Comparison of ENCODE assay signal across 8 mouse cellular contexts in the genomic region with DNA sequence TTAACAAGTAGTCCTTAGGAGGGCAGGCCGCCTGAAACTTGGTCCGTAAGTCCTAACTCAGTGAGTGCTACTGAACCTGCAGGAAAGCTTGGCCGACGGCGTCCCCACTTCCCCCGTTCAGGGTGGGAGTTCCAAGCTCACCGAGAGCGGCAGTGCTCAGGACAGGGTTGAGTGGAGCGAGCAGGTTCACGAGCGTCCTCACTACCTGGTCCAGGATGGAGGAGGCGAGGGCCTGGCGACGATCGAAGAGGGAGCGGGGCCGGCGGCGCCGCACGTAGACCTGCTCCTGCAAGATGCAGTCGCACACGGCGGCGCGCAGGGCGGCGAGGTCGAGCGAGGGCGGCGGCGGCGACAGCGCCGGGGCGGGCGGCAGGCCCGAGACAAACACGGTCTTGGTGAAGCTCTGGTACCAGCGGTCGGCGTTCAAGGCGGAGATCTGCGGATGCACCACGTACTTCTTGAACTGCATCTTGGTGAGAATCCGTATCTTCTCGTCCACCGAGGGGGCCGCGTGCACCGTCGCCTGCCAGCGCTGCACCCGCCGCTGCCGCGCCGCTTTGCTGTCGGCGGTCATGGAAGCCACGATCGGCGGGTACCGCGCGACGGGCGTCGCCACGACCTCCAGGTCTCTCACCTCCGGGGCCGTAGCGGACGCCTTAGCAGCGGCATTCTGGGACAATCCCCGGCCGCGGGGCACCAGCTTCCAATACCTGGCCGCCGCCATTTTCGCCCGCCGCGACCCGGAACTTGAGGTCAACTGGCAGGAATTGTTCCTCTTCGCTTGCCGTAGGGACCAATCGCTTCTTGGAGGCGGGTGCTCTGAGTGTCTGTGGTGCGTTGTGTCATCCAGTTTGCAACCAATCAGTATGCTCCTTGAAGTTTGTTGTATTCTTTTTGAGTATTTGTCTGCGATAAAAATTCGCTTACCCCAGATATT. TPM values are rescaled to one million over a fixed set of nuclear protein-coding genes. Genes with fewer than 3 reads are reported as not detected.
DNase-seq lines count a peak whose midpoint lies in the region; ATAC-seq and TF ChIP-seq lines count a peak whose summit lies in the region.

A gene (plus strand): TSS at position 120 of the 937 bp plus-strand sequence.
A gene (minus strand): TSS at position 742 of the 937 bp plus-strand sequence.

- in situ Hi-C loops in Patski (cut with MboI; ENCODE audit: low pct_unique_long_range_greater_than_20kb) = no loop called here

- peak within 1 kb of the TSS; percentile 71 for H3K4me2 ChIP-seq in hindbrain, embryonic 13.5 days

- H3K27me3 ChIP-seq in Patski = peaks cover 5% of the 10 kb centered on the region
- H3K27me3 ChIP-seq in hindbrain, embryonic 13.5 days = 0 out of 2 replicates have a peak, but pooled peaks cover 3% of the 10 kb centered on the region

- peaks cover 25% of the 10 kb centered on the region for H3K36me3 ChIP-seq in hindbrain, embryonic 13.5 days

- no peak for TF ChIP-seq CTCF in Patski (IDR thresholded peaks at IDR 0.05)

- H3K9ac ChIP-seq in hindbrain, embryonic 13.5 days = peak within 1 kb of the TSS; percentile 88

- WGBS in hindbrain, embryonic 13.5 days = under 1% methylated on average over 93 of the region's 93 CpGs

- peak within 1 kb of the TSS; percentile 88 for H3K27ac ChIP-seq in hindbrain, embryonic 13.5 days

- peak; percentile 100 for ATAC-seq in Patski
- ATAC-seq in hindbrain, embryonic 13.5 days (ENCODE audit: low FRiP score) = peak; percentile 98

- CTCF ChIA-PET in Patski (lab: Charles Lee) = interaction anchor here (1.1 to 1.6 kb wide), 2 partner anchors 8 to 955 kb away, joined by 3 read pairs; no protein-coding TSS in a partner anchor

- H3K9me3 ChIP-seq in hindbrain, embryonic 13.5 days = no peaks in the 10 kb centered on the region

- POLR2A ChIA-PET in Patski (lab: Charles Lee) = interaction anchor here (0.7 kb wide), 1 partner anchor 248 kb away, joined by 3 read pairs; no protein-coding TSS in a partner anchor

- DNase-seq in Patski (ENCODE audit: low read depth, low spot score) = peak; percentile 49
- peak; percentile 96 to 98 for DNase-seq in cerebellum, postnatal 14 days
- DNase-seq in frontal cortex, postnatal 14 days (ENCODE audit: low spot score in 2 of 2) = peak; percentile 88 to 96
- peak; percentile 91 to 96 for DNase-seq in layer of hippocampus, postnatal 25 days (ENCODE audit: extremely low spot score in 1 of 2, low spot score in 1 of 2)
- peak; percentile 96 for DNase-seq in lung, postnatal 25 days (ENCODE audit: low spot score)
- DNase-seq in retina, embryonic 14.5 days (ENCODE audit: low spot score) = peak; percentile 92
- peak; percentile 96 for DNase-seq in thymus, postnatal 4 days

- peaks cover 14% of the 10 kb centered on the region for H3K4me1 ChIP-seq in hindbrain, embryonic 13.5 days (replicated peaks)

- H3K4me3 ChIP-seq in hindbrain, embryonic 13.5 days = peak within 1 kb of the TSS; percentile 90

RNA-seq across cellular contexts. Expression of the first gene that starts in this region (rescaled TPM):
- 0.37 TPM for polyA plus RNA-seq in Patski (2021)
- 0.64 and 1.00 TPM in 2 replicates for polyA plus RNA-seq in hindbrain, embryonic 13.5 days (2015; fragmentation: Nextera tagmentation; extraction: Ambion mirVana)
- under 1 TPM; 0.25 to 0.56 TPM for total RNA-seq in layer of hippocampus, postnatal 25 days (2021)

RNA-seq across cellular contexts. Expression of the second gene that starts in this region (rescaled TPM):
- polyA plus RNA-seq in Patski (2021) = 23.2 TPM
- polyA plus RNA-seq in hindbrain, embryonic 13.5 days (2015; fragmentation: Nextera tagmentation; extraction: Ambion mirVana) = 24.2 and 25.0 TPM in 2 replicates
- total RNA-seq in layer of hippocampus, postnatal 25 days (2021) = 10 to 100 TPM; 16.5 to 17.7 TPM

Comparison
In these comparisons a context has a peak if more than half of its experiments do, and no peak if none do; other contexts are left out.
1. Peak in every context shown above with its lines: DNase-seq, ATAC-seq, H3K4me3 ChIP-seq and H3K27ac ChIP-seq.